Mouse (Mus musculus): ENCODE data around the gene S100a3. TPM values are rescaled to one million over a fixed set of nuclear protein-coding genes. Genes with fewer than 3 reads are reported as not detected.

The S100a3 gene
- polyA plus RNA-seq, 1 experiment from 2014 or later, result 0.31 TPM

GRCm38 (mm10) chr3:90594466-90594865 lies 34.1 kb downstream of the S100a3 start:
- Histone ChIP-seq H3K9me3 (ENCODE audit: control insufficient read depth, low read length) (no peaks in the 10 kb centered on the region), H3K27ac (ENCODE audit: low read depth, low read length) (no peak overlapping the region), H3K9ac (replicated peaks; ENCODE audit: low read depth, low read length) (no peak overlapping the region), H3K4me1 (ENCODE audit: control insufficient read depth, insufficient read depth, low read length) (no peaks in the 10 kb centered on the region), H3K4me2 (ENCODE audit: low read depth, low read length) (no peak overlapping the region), H3K36me3 (ENCODE audit: control insufficient read depth, insufficient read depth, low read length) (no peaks in the 10 kb centered on the region), H3K4me3 (ENCODE audit: low read depth, low read length) (no peak overlapping the region), H3K27me3 (ENCODE audit: control insufficient read depth, insufficient read depth, low read length) (no peaks in the 10 kb centered on the region)
- 88% methylated on average over 1 of the region's 1 CpGs for WGBS
- no peak for ATAC-seq (ENCODE audit: low read depth)

GRCm38 (mm10) chr3:90595556-90595955 lies 35.2 kb downstream of the S100a3 start:
- no peaks in the 10 kb centered on the region for H3K9me3 ChIP-seq (ENCODE audit: control insufficient read depth, low read length)
- no peaks in the 10 kb centered on the region for H3K27me3 ChIP-seq (ENCODE audit: control insufficient read depth, insufficient read depth, low read length)
- ATAC-seq (ENCODE audit: low read depth), result no peak
- no peak overlapping the region for H3K9ac ChIP-seq (replicated peaks; ENCODE audit: low read depth, low read length)
- 75% methylated on average over 5 of the region's 5 CpGs for WGBS
- H3K4me2 ChIP-seq (ENCODE audit: low read depth, low read length), result no peak overlapping the region
- no peaks in the 10 kb centered on the region for H3K36me3 ChIP-seq (ENCODE audit: control insufficient read depth, insufficient read depth, low read length)
- H3K4me1 ChIP-seq (ENCODE audit: control insufficient read depth, insufficient read depth, low read length), result no peaks in the 10 kb centered on the region
- no peak overlapping the region for H3K4me3 ChIP-seq (ENCODE audit: low read depth, low read length)
- H3K27ac ChIP-seq (ENCODE audit: low read depth, low read length), result no peak overlapping the region

- no peak for ATAC-seq (ENCODE audit: low read depth)
- Histone ChIP-seq H3K4me2 (ENCODE audit: low read depth, low read length) (no peak overlapping the region), H3K9ac (replicated peaks; ENCODE audit: low read depth, low read length) (no peak overlapping the region), H3K27ac (ENCODE audit: low read depth, low read length) (no peak overlapping the region), H3K9me3 (ENCODE audit: control insufficient read depth, low read length) (no peaks in the 10 kb centered on the region), H3K27me3 (ENCODE audit: control insufficient read depth, insufficient read depth, low read length) (no peaks in the 10 kb centered on the region), H3K4me1 (ENCODE audit: control insufficient read depth, insufficient read depth, low read length) (no peaks in the 10 kb centered on the region), H3K36me3 (ENCODE audit: control insufficient read depth, insufficient read depth, low read length) (no peaks in the 10 kb centered on the region), H3K4me3 (ENCODE audit: low read depth, low read length) (no peak overlapping the region)
- 91% methylated on average over 6 of the region's 6 CpGs for WGBS
Observed at GRCm38 (mm10) chr3:90596810-90597209, 36.4 kb downstream of the S100a3 start.

- WGBS, result 67% methylated on average over 6 of the region's 6 CpGs
- no peak overlapping the region for H3K4me2 ChIP-seq (ENCODE audit: low read depth, low read length)
- H3K4me3 ChIP-seq (ENCODE audit: low read depth, low read length), result no peak overlapping the region
- no peak overlapping the region for H3K9ac ChIP-seq (replicated peaks; ENCODE audit: low read depth, low read length)
- H3K9me3 ChIP-seq (ENCODE audit: control insufficient read depth, low read length), result no peaks in the 10 kb centered on the region
- no peak overlapping the region for H3K27ac ChIP-seq (ENCODE audit: low read depth, low read length)
- no peak for ATAC-seq (ENCODE audit: low read depth)
- no peaks in the 10 kb centered on the region for H3K27me3 ChIP-seq (ENCODE audit: control insufficient read depth, insufficient read depth, low read length)
- no peaks in the 10 kb centered on the region for H3K4me1 ChIP-seq (ENCODE audit: control insufficient read depth, insufficient read depth, low read length)
- no peaks in the 10 kb centered on the region for H3K36me3 ChIP-seq (ENCODE audit: control insufficient read depth, insufficient read depth, low read length)
Observed at GRCm38 (mm10) chr3:90597736-90598135, 37.4 kb downstream of the S100a3 start.

GRCm38 (mm10) chr3:90598212-90598611 lies 37.8 kb downstream of the S100a3 start:
- no peak for ATAC-seq (ENCODE audit: low read depth)
- WGBS, result 87% methylated on average over 4 of the region's 4 CpGs
- no peaks in the 10 kb centered on the region for H3K4me1 ChIP-seq (ENCODE audit: control insufficient read depth, insufficient read depth, low read length)

GRCm38 (mm10) chr3:90599401-90599800 lies 39.0 kb downstream of the S100a3 start:
- no peaks in the 10 kb centered on the region for H3K36me3 ChIP-seq (ENCODE audit: control insufficient read depth, insufficient read depth, low read length)
- H3K4me3 ChIP-seq (ENCODE audit: low read depth, low read length), result no peak overlapping the region
- 85% methylated on average over 3 of the region's 3 CpGs for WGBS
- H3K9me3 ChIP-seq (ENCODE audit: control insufficient read depth, low read length), result no peaks in the 10 kb centered on the region
- no peak overlapping the region for H3K4me2 ChIP-seq (ENCODE audit: low read depth, low read length)
- no peaks in the 10 kb centered on the region for H3K4me1 ChIP-seq (ENCODE audit: control insufficient read depth, insufficient read depth, low read length)
- H3K27me3 ChIP-seq (ENCODE audit: control insufficient read depth, insufficient read depth, low read length), result no peaks in the 10 kb centered on the region
- ATAC-seq (ENCODE audit: low read depth), result no peak
- H3K9ac ChIP-seq (replicated peaks; ENCODE audit: low read depth, low read length), result no peak overlapping the region
- no peak overlapping the region for H3K27ac ChIP-seq (ENCODE audit: low read depth, low read length)

More at GRCm38 (mm10) chr3:90598212-90598611, 37.8 kb downstream of the S100a3 start:
- H3K36me3 ChIP-seq (ENCODE audit: control insufficient read depth, insufficient read depth, low read length), result no peaks in the 10 kb centered on the region
- no peaks in the 10 kb centered on the region for H3K9me3 ChIP-seq (ENCODE audit: control insufficient read depth, low read length)
- no peak overlapping the region for H3K27ac ChIP-seq (ENCODE audit: low read depth, low read length)
- H3K9ac ChIP-seq (replicated peaks; ENCODE audit: low read depth, low read length), result no peak overlapping the region
- H3K27me3 ChIP-seq (ENCODE audit: control insufficient read depth, insufficient read depth, low read length), result no peaks in the 10 kb centered on the region
- no peak overlapping the region for H3K4me2 ChIP-seq (ENCODE audit: low read depth, low read length)
- no peak overlapping the region for H3K4me3 ChIP-seq (ENCODE audit: low read depth, low read length)

- Histone ChIP-seq H3K4me1 (ENCODE audit: control insufficient read depth, insufficient read depth, low read length) (no peaks in the 10 kb centered on the region), H3K4me3 (ENCODE audit: low read depth, low read length) (no peak overlapping the region), H3K27me3 (ENCODE audit: control insufficient read depth, insufficient read depth, low read length) (no peaks in the 10 kb centered on the region), H3K36me3 (ENCODE audit: control insufficient read depth, insufficient read depth, low read length) (no peaks in the 10 kb centered on the region), H3K27ac (ENCODE audit: low read depth, low read length) (no peak overlapping the region), H3K4me2 (ENCODE audit: low read depth, low read length) (no peak overlapping the region), H3K9ac (replicated peaks; ENCODE audit: low read depth, low read length) (no peak overlapping the region), H3K9me3 (ENCODE audit: control insufficient read depth, low read length) (no peaks in the 10 kb centered on the region)
- no peak for ATAC-seq (ENCODE audit: low read depth)
- 79% methylated on average over 6 of the region's 6 CpGs for WGBS
Observed at GRCm38 (mm10) chr3:90600036-90600435, 39.7 kb downstream of the S100a3 start.

GRCm38 (mm10) chr3:90600458-90601195 lies 40.2 kb downstream of the S100a3 start:
- H3K4me2 ChIP-seq (ENCODE audit: low read depth, low read length), result no peak overlapping the region
- H3K36me3 ChIP-seq (ENCODE audit: control insufficient read depth, insufficient read depth, low read length), result no peaks in the 10 kb centered on the region
- no peak overlapping the region for H3K4me3 ChIP-seq (ENCODE audit: low read depth, low read length)
- no peaks in the 10 kb centered on the region for H3K27me3 ChIP-seq (ENCODE audit: control insufficient read depth, insufficient read depth, low read length)
- no peaks in the 10 kb centered on the region for H3K4me1 ChIP-seq (ENCODE audit: control insufficient read depth, insufficient read depth, low read length)
- no peak for ATAC-seq (ENCODE audit: low read depth)
- H3K9me3 ChIP-seq (ENCODE audit: control insufficient read depth, low read length), result no peaks in the 10 kb centered on the region
- WGBS, result 87% methylated on average over 8 of the region's 8 CpGs
- no peak overlapping the region for H3K9ac ChIP-seq (replicated peaks; ENCODE audit: low read depth, low read length)
- no peak overlapping the region for H3K27ac ChIP-seq (ENCODE audit: low read depth, low read length)

GRCm38 (mm10) chr3:90601486-90602110 lies 41.2 kb downstream of the S100a3 start, which contains the start of gene Gm42674:
Gene Gm42674 (plus strand): TSS chr3:90601904.
- ATAC-seq (ENCODE audit: low read depth), result no peak
- Histone ChIP-seq H3K4me1 (ENCODE audit: control insufficient read depth, insufficient read depth, low read length) (no peaks in the 10 kb centered on the region), H3K9me3 (ENCODE audit: control insufficient read depth, low read length) (no peaks in the 10 kb centered on the region), H3K9ac (replicated peaks; ENCODE audit: low read depth, low read length) (no peak within 1 kb of the TSS), H3K4me3 (ENCODE audit: low read depth, low read length) (no peak within 1 kb of the TSS), H3K27ac (ENCODE audit: low read depth, low read length) (no peak within 1 kb of the TSS), H3K36me3 (ENCODE audit: control insufficient read depth, insufficient read depth, low read length) (no peaks in the 10 kb centered on the region), H3K27me3 (ENCODE audit: control insufficient read depth, insufficient read depth, low read length) (no peaks in the 10 kb centered on the region), H3K4me2 (ENCODE audit: low read depth, low read length) (no peak within 1 kb of the TSS)
- WGBS, result 86% methylated on average over 11 of the region's 11 CpGs

All from neural tube, embryonic 14.5 days (tissue).